Mouse (Mus musculus) liver, embryonic 14.5 days (tissue): ENCODE measurements around the gene Grin2d.

Experiments used
- CTCF ChIP-seq: IDR thresholded peaks from 2 replicates; pipeline ENCODE4 v1.5.1; 2016; ENCODE audit warnings: antibody characterized with exemption, low read depth, control low read depth
- EP300 ChIP-seq: IDR thresholded peaks from 2 replicates; pipeline ENCODE4 v1.6.1; 2016; ENCODE audit warnings: antibody characterized with exemption, low read depth

DNA sequence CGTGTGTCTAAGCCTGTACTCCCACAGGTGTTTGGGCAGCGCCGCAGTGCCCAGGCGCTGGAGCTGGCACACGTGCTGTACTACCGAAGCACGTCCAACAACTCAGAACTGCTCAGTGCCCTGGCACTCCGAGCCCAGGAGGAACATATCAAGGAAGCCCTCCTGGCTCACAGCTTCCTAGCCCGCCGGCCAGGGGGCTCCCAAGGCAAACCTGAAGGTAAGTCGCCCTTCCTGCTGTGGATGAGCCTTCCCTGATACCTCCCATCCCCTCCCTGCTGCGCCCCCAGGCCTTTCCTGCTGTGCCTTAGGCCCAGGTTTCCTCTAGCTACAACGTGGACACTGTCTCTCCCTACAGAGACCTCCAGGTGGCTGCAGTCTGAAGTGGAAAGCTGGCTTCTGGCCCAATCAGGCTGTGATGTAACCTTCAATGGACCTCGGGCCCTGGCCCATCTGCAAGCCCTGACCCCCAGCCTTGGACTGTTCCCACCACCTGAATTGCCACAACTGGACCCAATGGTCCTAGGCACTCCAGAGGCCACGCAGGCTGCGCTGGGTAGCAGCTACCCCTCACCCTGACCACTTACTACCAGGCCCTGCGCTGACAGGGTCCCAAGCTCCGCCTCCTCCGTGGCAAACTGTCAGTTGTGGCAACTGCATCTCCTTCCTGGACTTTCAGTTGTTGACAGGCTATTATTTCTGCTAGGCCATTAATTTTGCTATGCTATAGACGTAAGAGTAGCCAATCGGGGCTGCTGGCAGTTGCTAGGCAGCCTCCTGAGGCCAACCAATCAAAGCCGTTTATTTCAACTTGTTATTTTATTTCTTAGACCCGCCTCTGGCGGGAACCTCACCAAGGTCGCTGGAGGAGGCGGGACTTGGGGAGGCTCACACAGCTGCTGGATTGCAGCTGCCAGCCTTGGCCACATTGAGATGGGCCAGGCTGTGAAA is 38.2 kb upstream of the Grin2d start:
- TF ChIP-seq CTCF (peak; percentile 17; the same call in 1 of the 2 replicates), EP300 (no peak)
